Mouse (Mus musculus) G1E (cell line): Measurements from ENCODE around the gene Ldb3. TPM values are rescaled to one million over a fixed set of nuclear protein-coding genes. Genes with fewer than 3 reads are reported as not detected.

Experiments used
- ATAC-seq: 2 replicates; pipeline ENCODE4 v1.8.0; 2016; ENCODE audit warnings: mild to moderate bottlenecking; ENCODE audit not compliant: insufficient number of reproducible peaks, poor library complexity, low FRiP score, severe bottlenecking; ENCODE audit errors: extremely low read depth
- DNase-seq: peaks from one replicate; pipeline ENCODE4 v3.0.0; 2012; ENCODE audit warnings: low spot score
- H3K27me3 ChIP-seq: 2 replicates; pipeline ENCODE4 v1.6.1; 2012; ENCODE audit warnings: mild to moderate bottlenecking, low read length, inconsistent platforms; ENCODE audit not compliant: insufficient read depth
- H3K36me3 ChIP-seq: replicated peaks from 2 replicates; pipeline ENCODE3; 2012; ENCODE audit warnings: mild to moderate bottlenecking, inconsistent platforms
- H3K4me1 ChIP-seq: 2 replicates; pipeline ENCODE4 v1.6.1; 2012; ENCODE audit warnings: low read depth, low read length, inconsistent platforms, mixed read lengths; ENCODE audit not compliant: insufficient read depth
- H3K4me3 ChIP-seq: 2 replicates; pipeline ENCODE4 v1.5.1; 2012; ENCODE audit warnings: low read depth, mild to moderate bottlenecking, inconsistent platforms, low read length, moderate library complexity, mixed read lengths
- H3K9me3 ChIP-seq: replicated peaks from 2 replicates; pipeline ENCODE4 v1.6.1; 2012; ENCODE audit warnings: inconsistent platforms
- CTCF ChIP-seq: IDR thresholded peaks from 2 replicates; pipeline ENCODE4 v1.5.1; 2012; ENCODE audit warnings: low read depth, low read length, inconsistent platforms, mixed read lengths
- GATA1 ChIP-seq: IDR thresholded peaks from 2 replicates; pipeline ENCODE4 v1.6.1; 2012; ENCODE audit warnings: borderline replicate concordance, low read length, inconsistent platforms, mixed read lengths
- GATA2 ChIP-seq: IDR thresholded peaks from 2 replicates; pipeline ENCODE4 v1.6.1; 2012; ENCODE audit warnings: low read depth, low read length, inconsistent platforms, borderline replicate concordance
- POLR2AphosphoS5 ChIP-seq: IDR thresholded peaks from 2 replicates; pipeline ENCODE4 v1.6.1; 2012; ENCODE audit warnings: low read depth, low read length, inconsistent platforms; ENCODE audit not compliant: insufficient replicate concordance
- TAL1 ChIP-seq: conservative IDR thresholded peaks from 2 replicates; pipeline ENCODE4 v1.6.1; 2012; ENCODE audit warnings: low read depth, low read length, inconsistent platforms, mixed read lengths
- polyA plus RNA-seq: library from polyadenylated mRNA; stranded (reverse); fragments of >175 nt; gene quantifications from 2 replicates; pipeline ENCODE4 v1.2.3, GENCODE M21; 2012
- total RNA-seq, 2 experiments: library from RNA; stranded (forward) in 1 of 2; stranded (reverse) in 1 of 2; fragments of 200-1000 nt in 1 of 2; fragments of >200 nt in 1 of 2; fragmentation: Nextera tagmentation in 1 of 2; gene quantifications; 2 replicates each; pipeline ENCODE4 v1.2.3; 2014 to 2017

The Ldb3 gene
- total and polyA plus RNA-seq, 3 experiments = 0.05 TPM; not detected in 2

DNA sequence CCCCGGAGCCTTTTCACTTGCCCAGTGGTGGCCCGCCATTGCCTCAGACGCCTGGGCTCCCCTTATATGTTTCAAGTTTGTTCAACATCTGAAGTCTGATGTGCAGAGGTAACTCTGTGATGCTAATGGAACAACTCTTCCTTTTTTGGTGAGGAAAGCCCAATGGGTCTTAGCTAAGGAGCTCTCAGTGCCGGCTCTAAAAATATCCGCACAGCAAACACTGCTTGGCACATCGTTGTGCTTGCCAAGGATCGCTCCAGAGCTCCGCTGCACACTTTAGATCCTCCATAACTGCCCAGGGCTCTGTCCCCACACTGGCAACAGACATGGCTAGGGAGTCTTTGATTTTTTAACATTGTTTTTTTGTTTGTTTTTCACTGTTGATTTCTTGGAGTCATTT is 59.7 kb downstream of the Ldb3 start:
- TF ChIP-seq GATA1 (no peak), GATA2 (no peak), CTCF (no peak), TAL1 (no peak), POLR2AphosphoS5 (no peak)
- Histone ChIP-seq H3K9me3 (no peaks in the 10 kb centered on the region), H3K36me3 (no peaks in the 10 kb centered on the region), H3K4me3 (no peak overlapping the region), H3K4me1 (no peaks in the 10 kb centered on the region), H3K27me3 (no peaks in the 10 kb centered on the region)
- DNase-seq = no peak
- ATAC-seq = no peak

DNA sequence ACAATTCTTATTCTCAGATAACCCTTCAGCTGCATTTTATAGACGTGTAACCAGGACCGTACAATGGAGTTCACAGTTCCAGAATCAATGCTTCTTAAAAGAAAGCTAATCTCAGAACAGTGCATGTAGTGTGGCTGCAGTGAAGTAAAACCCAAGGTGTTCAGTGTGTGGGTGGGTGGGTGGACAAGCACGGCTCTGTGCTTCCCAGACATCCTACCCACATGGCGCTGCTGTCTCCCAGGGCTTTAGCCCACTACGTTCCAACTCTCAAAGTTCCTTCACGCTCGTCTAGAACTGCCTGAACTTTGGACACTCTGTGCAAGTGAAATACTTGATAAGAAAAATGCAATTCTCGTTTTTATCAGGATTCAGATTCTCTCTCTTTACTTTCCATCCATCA is 65.8 kb downstream of the Ldb3 start, which contains the start of gene 9230112D13Rik:
Gene 9230112D13Rik (minus strand): TSS at position 101 of the 400 bp plus-strand sequence.
- Histone ChIP-seq H3K9me3 (no peaks in the 10 kb centered on the region), H3K27me3 (peaks cover 1% of the 10 kb centered on the region; the same call in 1 of the 2 replicates), H3K4me3 (no peak within 1 kb of the TSS), H3K36me3 (no peaks in the 10 kb centered on the region), H3K4me1 (no peaks in the 10 kb centered on the region)
- no peak for DNase-seq
- TF ChIP-seq POLR2AphosphoS5 = no peak
- no peak for TF ChIP-seq GATA1
- TF ChIP-seq GATA2 = no peak
- no peak for ATAC-seq

DNA sequence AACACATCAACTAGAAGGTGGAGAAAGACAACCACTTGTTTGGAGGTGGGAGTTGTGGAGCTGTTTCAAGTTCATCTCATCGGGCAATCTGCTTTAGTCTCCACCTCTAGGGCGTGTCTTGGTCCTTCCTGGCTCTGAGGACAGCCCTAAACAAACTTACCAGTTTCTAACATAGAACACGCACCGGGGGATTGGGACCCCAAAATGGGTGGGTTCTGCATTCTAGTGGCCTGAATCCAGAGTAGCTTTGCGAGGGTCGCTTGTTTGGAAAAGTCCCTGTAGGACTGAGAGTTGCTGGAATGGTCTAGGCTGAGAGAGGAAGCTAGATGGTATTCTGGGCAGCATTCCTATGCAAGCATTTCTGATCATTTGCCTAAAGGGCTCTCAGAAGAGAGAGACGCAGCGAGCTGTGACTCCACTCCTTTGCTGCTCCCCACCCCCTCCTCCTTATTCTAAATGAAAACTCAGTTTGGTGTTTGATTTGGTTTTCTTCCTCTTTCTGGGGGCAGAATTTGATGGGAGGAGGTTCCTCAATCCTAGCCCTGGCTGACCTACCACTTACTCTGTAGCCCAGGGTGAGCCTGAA is 70.4 kb downstream of the Ldb3 start:
- no peak for TF ChIP-seq TAL1
- no peak for TF ChIP-seq POLR2AphosphoS5
- no peak for TF ChIP-seq CTCF
- no peak for TF ChIP-seq GATA1
- no peak for TF ChIP-seq GATA2

DNA sequence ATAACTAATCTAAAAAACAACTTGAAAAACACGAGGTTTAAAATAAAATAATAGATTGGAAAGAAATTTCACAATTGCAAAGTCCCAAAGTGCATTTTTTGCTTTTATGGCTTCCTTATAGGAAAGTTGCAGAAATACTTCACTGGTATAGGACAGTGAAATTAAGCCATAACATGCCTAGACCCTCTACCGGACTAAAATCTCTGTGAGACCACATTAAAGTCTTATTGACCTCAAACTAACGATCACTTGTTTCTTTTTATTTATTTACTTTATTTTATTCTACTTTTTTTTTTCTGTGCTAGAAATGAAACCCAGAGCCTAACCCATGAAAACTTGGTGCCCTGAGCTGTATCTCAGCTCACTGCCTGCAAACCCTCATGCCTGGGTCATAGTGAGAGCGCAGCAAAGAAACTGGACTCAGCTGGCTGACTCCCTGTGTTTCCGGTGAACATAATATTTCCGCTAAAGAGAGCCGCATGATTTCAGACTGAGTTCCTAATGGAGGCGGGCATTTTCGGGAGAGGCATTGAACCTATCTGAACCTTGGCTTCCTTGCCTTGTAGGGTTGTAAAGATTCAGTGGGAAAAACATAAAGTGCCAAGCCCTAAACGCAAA is 71.4 kb downstream of the Ldb3 start:
- H3K4me1 ChIP-seq = no peaks in the 10 kb centered on the region
- no peak for ATAC-seq
- peaks cover 3% of the 10 kb centered on the region; the same call in 1 of the 2 replicates for H3K27me3 ChIP-seq
- H3K36me3 ChIP-seq = no peaks in the 10 kb centered on the region
- TF ChIP-seq GATA1 (no peak), TAL1 (no peak), CTCF (no peak), GATA2 (no peak), POLR2AphosphoS5 (no peak)
- H3K9me3 ChIP-seq = no peaks in the 10 kb centered on the region
- H3K4me3 ChIP-seq = no peak overlapping the region
- DNase-seq = no peak

More for the DNA sequence above, 70.4 kb downstream of the Ldb3 start:
- no peaks in the 10 kb centered on the region for H3K9me3 ChIP-seq
- ATAC-seq = no peak
- no peaks in the 10 kb centered on the region for H3K36me3 ChIP-seq
- peaks cover 3% of the 10 kb centered on the region; the same call in 1 of the 2 replicates for H3K27me3 ChIP-seq
- DNase-seq = no peak
- H3K4me1 ChIP-seq = no peaks in the 10 kb centered on the region
- H3K4me3 ChIP-seq = no peak overlapping the region

DNA sequence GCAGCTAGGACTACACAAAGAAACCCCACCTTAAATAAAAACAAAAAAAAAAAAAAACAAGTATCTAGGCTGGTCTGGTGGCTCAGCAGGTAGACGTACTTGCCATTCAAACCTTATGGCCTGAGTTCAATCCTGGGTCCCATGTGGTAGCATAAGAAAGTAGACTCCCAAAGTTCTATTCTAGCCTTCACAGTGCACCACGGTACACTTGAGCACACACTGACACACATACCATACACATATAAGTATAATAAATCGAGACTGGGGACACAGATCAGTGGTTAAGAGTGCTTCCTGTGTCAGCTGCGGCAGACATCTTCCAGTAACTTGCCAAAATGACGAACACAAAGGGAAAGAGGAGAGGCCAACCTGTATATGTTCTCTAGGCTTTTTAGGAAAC is 72.6 kb downstream of the Ldb3 start:
- no peak for DNase-seq
- Histone ChIP-seq H3K27me3 (peaks cover 3% of the 10 kb centered on the region; the same call in 1 of the 2 replicates), H3K36me3 (no peaks in the 10 kb centered on the region), H3K4me1 (no peaks in the 10 kb centered on the region), H3K4me3 (no peak overlapping the region), H3K9me3 (no peaks in the 10 kb centered on the region)
- no peak for TF ChIP-seq GATA1
- no peak for TF ChIP-seq TAL1
- no peak for TF ChIP-seq POLR2AphosphoS5
- no peak for TF ChIP-seq CTCF
- no peak for TF ChIP-seq GATA2
- ATAC-seq = no peak

DNA sequence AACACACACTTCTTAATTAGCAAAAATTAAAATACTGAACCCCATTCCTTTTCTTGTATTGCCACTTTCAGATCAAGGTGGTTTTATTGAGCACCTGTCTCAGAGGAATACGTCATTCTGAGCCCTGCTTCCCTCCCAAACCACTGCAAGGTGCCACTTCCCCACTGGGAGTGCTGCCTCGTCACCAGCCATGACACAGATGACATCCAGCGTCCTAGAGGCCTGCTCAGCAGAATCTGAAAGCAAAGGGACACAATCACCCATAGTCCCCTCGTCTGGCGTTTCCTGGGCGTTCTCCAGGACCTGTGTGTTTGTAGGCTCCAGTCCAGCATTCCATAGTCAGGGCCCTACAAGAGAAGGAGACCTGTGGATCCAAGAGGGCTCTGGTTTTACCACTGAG is 74.4 kb downstream of the Ldb3 start:
- Histone ChIP-seq H3K9me3 (no peaks in the 10 kb centered on the region), H3K4me3 (no peak overlapping the region), H3K4me1 (peaks cover under 1% of the 10 kb centered on the region; the same call in 1 of the 2 replicates), H3K36me3 (no peaks in the 10 kb centered on the region), H3K27me3 (peaks cover 3% of the 10 kb centered on the region; the same call in 1 of the 2 replicates)
- DNase-seq = no peak
- TF ChIP-seq TAL1 (no peak), CTCF (no peak), POLR2AphosphoS5 (no peak)
- no peak for ATAC-seq
